Mouse (Mus musculus): ENCODE data around the gene Adcy7.

Gene Adcy7

GRCm38 (mm10) chr8:88279220-88279619, 7.0 kb downstream of the Adcy7 start:
- no peak for DNase-seq

DNA sequence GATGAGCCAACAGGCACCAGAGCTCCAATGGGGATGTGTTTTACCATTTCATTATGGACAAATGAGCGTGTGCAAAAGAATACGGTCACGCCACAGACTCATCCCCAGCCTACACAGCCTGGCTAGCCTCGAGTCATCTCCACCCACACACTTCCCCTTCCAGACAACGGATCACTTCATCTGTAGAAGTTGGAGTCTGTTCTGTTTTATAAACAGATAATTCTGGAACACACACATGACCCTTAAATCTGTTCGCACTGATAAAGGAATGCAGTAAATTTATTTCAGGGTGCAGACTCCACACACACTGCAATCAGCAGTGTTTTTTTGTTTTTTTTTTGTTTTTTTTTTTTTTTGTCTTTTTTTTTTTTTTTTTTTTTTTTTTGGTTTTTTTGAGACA, 7.5 kb downstream of the Adcy7 start:
- no peak for DNase-seq

- DNase-seq = no peak
Measured at GRCm38 (mm10) chr8:88280904-88281303, 8.7 kb downstream of the Adcy7 start.

DNA sequence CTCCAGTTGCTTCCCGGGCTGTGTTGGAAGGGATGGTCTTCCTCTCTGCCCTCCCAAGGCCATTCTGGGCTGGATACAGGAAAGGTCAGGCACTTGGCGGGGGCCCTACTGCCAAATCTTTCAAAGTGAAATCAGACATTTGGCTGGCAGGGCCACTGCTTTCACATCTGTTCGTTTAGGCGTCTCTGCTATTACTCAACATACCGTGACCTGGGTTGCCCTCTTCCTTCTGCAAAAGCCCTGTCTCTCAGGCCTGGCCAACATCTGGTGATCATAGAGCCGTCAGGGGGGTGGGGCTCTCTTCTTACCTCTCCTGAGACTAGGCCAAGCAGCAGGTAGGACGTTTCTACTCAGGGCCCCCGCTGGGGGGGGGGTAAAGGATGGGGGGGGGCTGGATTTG, 10.5 kb downstream of the Adcy7 start:
- no peak for DNase-seq

GRCm38 (mm10) chr8:88283243-88284115, 11.3 kb downstream of the Adcy7 start:
- DNase-seq = no peak

DNA sequence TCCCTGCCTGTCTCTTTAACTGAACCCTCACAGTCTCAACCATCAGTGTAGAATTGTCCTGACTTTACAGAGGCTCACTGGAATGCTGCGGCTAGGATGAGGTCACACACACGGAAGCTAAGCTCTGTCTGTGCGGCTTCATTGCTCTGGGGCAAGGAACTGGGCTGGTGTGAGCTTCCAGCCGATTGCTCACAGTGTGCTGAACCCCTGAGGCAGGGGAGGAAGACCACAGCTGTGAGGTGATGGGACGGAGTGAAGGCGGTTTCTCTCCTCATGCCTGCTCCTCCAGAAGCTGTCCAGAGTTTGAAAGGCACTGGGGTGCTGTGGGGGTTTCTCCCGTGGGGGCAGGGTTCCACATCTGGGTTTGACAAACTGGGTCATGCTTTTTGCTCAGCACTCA, 12.5 kb downstream of the Adcy7 start:
- peak; percentile 47 for DNase-seq

GRCm38 (mm10) chr8:88285469-88286356, 13.5 kb downstream of the Adcy7 start:
- peak; percentile 79 for DNase-seq

DNA sequence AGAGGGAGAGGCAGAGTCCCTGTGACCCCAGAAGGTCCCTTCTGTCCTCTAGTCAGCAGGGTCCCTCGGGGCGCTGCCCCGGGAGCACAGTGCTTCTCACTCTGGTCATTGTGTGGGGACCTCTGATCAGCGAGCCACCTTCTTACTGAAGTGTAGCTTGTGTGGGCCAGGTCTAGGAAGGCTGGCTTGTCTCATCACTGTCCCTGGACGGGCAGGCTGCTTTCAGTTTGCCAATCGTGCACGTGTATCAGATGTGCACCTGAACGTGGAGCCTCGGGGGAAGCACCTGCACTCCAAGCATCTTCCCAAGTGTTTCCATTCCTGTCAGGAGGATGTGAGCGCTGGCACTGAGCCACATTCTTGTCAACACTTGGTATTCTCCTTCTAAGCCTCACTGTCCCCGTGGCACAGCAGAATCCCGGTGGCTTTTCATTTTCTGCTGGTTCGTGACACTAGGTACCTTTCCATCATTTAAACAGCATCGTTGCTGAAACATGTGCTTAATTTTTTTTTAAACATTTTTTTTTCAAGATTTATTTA, 14.3 kb downstream of the Adcy7 start:
- no peak for DNase-seq

DNA sequence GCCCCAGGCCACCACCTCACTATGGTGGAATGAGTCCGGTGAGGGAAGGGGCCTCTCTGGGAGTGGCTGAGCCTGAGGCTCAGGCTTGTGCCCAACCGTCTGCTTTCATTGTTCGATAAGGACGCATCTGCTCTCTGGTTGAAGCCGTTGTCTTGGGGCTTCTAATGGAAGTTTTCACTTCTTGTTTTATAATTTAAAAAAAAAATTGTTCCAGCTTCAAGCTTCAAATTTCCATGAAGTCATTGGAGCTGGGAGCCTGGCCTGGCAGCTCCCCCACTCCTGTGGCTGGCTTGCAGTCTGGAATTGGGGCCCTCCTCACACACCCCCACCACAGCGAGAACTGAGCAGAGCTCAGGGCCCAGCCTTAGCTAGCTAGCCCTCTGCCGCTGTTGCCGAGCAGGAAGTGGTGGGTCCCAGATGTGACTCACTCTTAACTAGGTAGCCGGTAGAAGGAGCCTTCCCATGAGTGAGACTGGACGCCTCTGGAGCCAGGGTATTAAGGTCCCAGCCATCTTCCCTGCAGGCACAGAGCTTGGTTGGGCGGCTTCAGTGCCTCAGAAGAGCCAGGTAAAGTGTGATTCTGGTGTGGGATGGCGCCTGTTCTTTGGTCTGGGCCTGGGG, 16.5 kb downstream of the Adcy7 start:
- peak; percentile 81 for DNase-seq

GRCm38 (mm10) chr8:88289901-88290300, 17.7 kb downstream of the Adcy7 start:
- DNase-seq = peak; percentile 80

- peak; percentile 66 for DNase-seq
Measured at GRCm38 (mm10) chr8:88290326-88291304, 18.4 kb downstream of the Adcy7 start.

DNA sequence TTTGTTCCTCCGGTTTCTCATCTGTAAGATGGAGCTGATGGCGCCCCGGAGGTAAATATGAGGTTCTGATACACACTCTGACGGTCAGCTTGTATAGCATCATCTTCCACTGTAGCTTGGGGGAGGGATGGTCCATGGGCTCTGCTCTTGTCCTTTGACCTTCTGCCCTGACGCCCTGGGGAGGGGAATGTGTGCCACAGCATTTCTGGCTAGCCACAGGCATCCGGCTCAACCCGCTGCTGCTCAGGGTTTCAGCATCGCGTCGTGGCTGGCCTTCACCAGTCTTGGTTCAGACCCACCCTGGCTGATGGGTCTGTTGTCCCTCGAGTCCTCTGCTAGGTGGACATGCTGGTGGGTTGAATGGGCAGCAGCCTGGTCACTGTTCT, 19.1 kb downstream of the Adcy7 start:
- DNase-seq = no peak

DNA sequence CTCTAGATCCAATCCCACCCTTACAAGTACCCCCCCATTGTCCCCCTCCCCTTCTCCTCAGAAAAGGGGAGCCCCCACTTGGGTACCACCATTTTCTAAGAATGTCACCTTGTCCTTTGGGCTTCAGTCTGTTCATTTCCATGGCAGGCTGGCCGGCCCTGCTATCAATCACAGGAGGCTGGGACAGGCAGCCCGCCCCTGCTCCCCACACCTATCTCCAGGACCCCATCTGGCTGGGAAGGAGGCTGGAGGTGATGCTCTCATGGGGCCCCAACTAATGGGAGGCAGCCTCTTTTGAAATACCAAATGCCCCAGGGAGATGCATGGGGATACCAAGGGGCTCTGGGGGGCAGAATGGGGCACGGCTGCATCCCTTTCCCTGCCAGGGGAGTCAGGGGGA, 20.7 kb downstream of the Adcy7 start:
- no peak for DNase-seq

GRCm38 (mm10) chr8:88293590-88294356, 21.6 kb downstream of the Adcy7 start:
- no peak for DNase-seq

DNA sequence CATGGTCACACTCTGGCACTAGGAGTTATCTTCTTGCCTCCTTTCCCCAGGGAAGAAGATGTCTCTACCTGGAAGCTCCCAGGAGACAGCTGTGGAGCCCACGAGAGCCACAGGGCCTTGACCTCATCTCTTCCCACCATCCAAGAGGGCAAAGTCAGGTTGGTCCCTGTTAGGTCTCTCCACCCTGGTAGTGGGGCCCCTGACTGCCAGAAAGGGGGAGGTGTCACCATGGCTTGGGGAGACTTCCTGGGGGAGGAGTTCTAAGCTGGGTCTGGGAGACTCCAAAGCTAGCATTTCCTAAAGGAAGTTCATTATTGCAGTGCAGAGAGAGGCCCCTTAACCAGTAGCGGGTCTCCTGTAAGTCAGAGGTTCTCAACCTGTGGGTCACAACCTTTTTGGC, 22.8 kb downstream of the Adcy7 start:
- DNase-seq = no peak

DNA sequence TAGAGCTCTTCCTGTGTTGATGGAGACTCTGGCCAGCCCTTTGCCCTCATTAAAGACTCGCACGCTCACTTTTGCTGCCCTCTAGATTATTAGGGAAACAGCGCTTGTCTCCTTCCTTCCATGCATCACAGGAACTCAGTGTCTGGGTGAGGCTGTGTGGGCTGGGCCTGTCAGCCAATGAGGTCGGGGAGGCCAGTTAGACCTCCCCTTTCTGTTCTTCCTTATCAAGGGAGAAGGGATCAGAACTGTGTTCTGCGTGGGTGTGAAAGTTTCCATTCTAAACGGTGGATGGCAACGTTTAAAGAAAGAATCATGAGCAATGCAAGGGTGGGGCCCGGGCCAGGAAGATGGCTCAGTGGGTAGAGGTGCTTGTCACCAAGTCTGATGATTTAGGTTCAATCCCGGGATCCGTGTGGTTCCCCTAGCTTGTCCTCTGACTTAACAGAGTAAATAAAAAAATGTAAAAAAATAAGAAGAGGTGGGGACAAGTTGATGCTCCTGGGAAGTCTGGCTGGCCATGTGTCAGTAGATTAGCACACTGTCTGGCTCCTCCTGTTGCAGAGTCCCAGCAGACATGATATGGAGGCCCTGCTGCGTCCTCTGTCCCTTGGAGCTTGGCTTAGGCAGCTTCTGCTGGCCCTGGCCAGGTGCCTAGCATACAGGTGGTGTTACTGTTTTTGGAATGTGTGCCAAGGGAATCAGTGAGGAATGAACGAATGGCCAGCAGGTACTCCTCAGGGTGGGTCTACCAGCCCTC, 26.0 kb downstream of the Adcy7 start:
- DNase-seq = no peak

- DNase-seq = no peak
Measured at GRCm38 (mm10) chr8:88298733-88299103, 26.5 kb downstream of the Adcy7 start.

DNA sequence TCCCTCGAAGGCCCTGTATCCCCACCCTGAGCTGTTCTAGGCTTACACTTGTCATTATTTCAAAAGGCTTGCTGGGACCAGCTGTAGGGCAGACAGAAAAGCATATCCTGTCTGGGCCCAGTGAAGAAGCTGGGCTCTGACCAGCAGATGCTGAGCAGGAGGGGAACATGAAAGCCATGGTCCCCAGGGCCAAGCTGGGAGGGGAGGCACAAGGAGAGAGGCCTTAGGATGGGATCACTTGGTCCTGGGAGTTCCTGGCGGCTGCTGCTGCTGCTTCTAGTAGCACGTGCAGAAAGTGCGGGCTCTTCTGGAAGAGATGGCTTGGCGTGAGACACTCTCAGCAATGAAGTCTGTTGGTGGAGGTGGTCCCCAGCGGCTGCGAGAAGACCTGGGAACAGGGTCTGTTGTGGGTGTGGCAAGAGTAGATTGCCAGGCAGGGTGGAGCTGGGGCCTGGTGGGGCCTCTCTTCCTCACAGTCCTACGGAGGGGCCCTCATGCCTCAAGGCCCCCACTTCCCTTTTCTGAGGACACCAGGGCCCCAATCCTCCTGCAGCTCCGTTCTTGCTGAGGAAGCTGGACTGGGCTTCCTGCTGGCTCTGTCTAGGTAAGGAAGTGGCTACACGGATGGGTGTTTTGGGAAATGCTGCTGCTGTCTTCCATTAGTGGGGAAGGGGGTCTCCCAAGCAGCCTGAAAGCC, 27.9 kb downstream of the Adcy7 start:
- DNase-seq = no peak

DNA sequence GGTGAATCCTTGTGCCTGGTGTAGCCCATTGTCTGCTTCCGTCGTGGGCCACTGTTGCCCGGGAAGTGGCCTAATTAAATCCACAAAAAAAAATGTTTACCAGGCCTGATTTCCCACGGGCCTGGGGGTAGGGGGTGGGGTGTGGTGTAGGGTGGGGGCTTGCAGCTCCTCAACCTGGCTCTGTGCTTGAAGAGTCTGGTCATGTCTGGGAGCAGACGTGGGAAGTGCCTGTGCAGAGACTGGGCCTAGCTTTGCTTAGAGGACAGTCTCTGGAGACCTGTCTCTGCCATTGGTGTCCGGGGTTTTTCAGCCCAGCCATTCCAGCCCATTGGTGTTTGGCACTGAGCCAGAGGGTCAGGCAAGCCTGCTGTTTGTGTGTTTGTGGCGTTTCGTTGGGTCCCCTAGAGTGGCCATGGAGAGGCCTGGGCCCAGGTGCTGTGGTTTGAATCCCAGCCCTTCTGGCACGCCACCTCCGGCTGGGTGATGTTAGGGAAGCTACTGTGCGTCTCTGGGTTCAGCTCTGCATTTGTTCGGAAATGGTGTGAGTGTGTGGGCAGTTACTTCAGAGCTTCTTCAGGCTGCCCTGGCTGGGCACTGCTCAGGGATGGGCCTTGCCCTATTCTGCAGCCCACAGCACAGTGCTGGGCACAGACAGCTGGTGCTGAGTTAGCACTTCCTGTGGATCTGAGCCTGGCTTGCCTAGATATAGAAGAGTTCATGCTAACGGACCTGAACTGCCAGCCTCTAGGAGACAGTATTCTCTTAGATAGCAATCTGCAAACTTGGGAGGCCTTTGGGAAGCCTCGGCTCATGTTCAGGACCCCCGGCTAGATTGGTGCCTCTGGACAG, 29.6 kb downstream of the Adcy7 start:
- no peak for DNase-seq
